Mouse (Mus musculus): ENCODE results near the gene Chchd1.

DNA sequence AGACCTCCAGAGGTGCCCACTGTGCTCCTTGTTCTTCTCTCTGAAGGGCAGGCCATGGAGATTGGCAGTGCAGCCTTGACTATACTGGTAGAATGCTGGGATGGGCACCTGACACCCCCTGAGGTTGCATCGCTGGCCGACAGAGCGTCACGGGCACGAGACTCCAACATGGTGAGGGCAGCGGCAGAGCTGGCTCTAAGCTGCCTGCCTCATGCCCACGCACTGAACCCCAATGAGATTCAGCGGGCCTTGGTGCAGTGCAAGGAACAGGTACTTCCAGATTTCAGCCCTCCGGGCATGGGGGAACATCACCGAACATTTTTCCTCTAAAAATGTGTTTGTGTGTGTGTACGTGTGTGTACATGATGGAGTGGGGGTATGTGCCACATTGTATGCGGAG is 17.0 kb downstream of the Chchd1 start:
- no peak for TF ChIP-seq CTCF (IDR thresholded peaks at IDR 0.05; ENCODE audit: control insufficient read depth, insufficient read depth, insufficient read length)
- TF ChIP-seq FOSL1 (IDR thresholded peaks at IDR 0.05; ENCODE audit: insufficient read depth, low read length, poor library complexity, severe bottlenecking): no peak
- TF ChIP-seq MAX (IDR thresholded peaks at IDR 0.05): no peak
- no peak for TF ChIP-seq MYOD1 (IDR thresholded peaks at IDR 0.05; ENCODE audit: control insufficient read depth, insufficient read length, low read depth)
- TF ChIP-seq USF1 (IDR thresholded peaks at IDR 0.05; ENCODE audit: low read depth): no peak
